Mouse (Mus musculus) liver, embryonic 14.5 days (tissue): ENCODE data around the gene Abca9.

Experiments
- CTCF ChIP-seq: IDR thresholded peaks from 2 replicates; pipeline ENCODE4 v1.5.1; 2016; ENCODE audit warnings: antibody characterized with exemption, low read depth, control low read depth
- EP300 ChIP-seq: IDR thresholded peaks from 2 replicates; pipeline ENCODE4 v1.6.1; 2016; ENCODE audit warnings: antibody characterized with exemption, low read depth

DNA sequence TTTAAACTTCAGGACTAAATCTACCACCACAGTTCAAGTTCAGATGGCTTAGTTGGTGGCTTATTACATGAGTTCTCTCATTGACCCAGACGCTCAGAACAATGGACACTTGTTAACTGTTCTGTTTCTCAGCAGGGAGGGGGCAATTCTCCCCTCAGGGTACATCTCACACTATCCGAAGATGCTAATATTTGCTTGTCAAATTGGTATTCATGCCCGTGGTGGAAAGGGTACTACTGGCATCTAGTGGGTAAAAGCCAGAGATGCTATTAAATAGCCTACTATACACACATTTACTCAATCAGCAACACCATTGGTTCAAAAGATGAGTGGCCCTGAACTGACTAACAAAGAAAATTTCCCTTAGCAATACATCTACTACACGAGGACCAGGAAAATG is 56.9 kb downstream of the Abca9 start:
- TF ChIP-seq CTCF (no peak), EP300 (no peak)
